Mouse (Mus musculus): ENCODE results near the gene Zfp423.

- TF ChIP-seq EP300 (IDR thresholded peaks at IDR 0.05; ENCODE audit: low read depth in 1 of 2, low read length in 2 of 2) (no peak), TAL1 (IDR thresholded peaks at IDR 0.05; ENCODE audit: low read length) (no peak), CTCF (IDR thresholded peaks at IDR 0.05 in 2 of 3, conservative IDR thresholded peaks at IDR 0.05 in 1 of 3; ENCODE audit: control insufficient read depth in 1 of 3, insufficient read depth in 1 of 3, low read depth in 2 of 3, low read length in 3 of 3, poor library complexity in 1 of 3, severe bottlenecking in 1 of 3) (no peak), NRF1 (IDR thresholded peaks at IDR 0.05; ENCODE audit: insufficient read depth, low read depth, low read length, poor library complexity, severe bottlenecking) (no peak), MAX (IDR thresholded peaks at IDR 0.05; ENCODE audit: low read length) (no peak), MAFK (IDR thresholded peaks at IDR 0.05; ENCODE audit: borderline replicate concordance, low read depth, low read length) (no peak), ZMIZ1 (IDR thresholded peaks at IDR 0.05; ENCODE audit: low read depth, low read length) (no peak), BHLHE40 (IDR thresholded peaks at IDR 0.05; ENCODE audit: borderline replicate concordance, low read depth, low read length) (no peak), POLR2A (IDR thresholded peaks at IDR 0.05; ENCODE audit: control insufficient read depth in 1 of 2, insufficient read depth in 1 of 2, low read depth in 1 of 2, low read length in 2 of 2, poor library complexity in 1 of 2) (no peak), CHD2 (IDR thresholded peaks at IDR 0.05; ENCODE audit: low read length) (no peak), USF1 (IDR thresholded peaks at IDR 0.05; ENCODE audit: low read depth, low read length) (no peak)
Measured at GRCm38 (mm10) chr8:87944225-87944934, 15.0 kb downstream of the Zfp423 start.
